Mouse (Mus musculus): ENCODE measurements around the gene Ccdc163. TPM values are rescaled to one million over a fixed set of nuclear protein-coding genes. Genes with fewer than 3 reads are reported as not detected.

The Ccdc163 gene
- polyA plus RNA-seq, 1 experiment from 2014 or later = 23.8 TPM

GRCm38 (mm10) chr4:116689309-116689876 lies 18.9 kb upstream of the Ccdc163 start:
- 97% methylated on average over 4 of the region's 4 CpGs for WGBS
- no peak overlapping the region for H3K4me2 ChIP-seq (ENCODE audit: low read depth)
- no peak overlapping the region for H3K27ac ChIP-seq (ENCODE audit: low read depth, low read length)
- DNase-seq (ENCODE audit: low spot score) (no peak), ATAC-seq (ENCODE audit: insufficient read depth, low FRiP score, low TSS enrichment) (no peak)
- H3K9me3 ChIP-seq (ENCODE audit: control insufficient read depth, low read length) = no peaks in the 10 kb centered on the region
- no peaks in the 10 kb centered on the region for H3K27me3 ChIP-seq (ENCODE audit: control insufficient read depth, insufficient read depth, low read length)
- H3K36me3 ChIP-seq (ENCODE audit: control insufficient read depth, insufficient read depth, low read length) = peaks cover 4% of the 10 kb centered on the region
- H3K4me3 ChIP-seq (ENCODE audit: low read depth, low read length) = no peak overlapping the region
- peaks cover 8% of the 10 kb centered on the region for H3K4me1 ChIP-seq (ENCODE audit: control insufficient read depth, insufficient read depth, low read length)
- no peak overlapping the region for H3K9ac ChIP-seq (ENCODE audit: low read length)

DNA sequence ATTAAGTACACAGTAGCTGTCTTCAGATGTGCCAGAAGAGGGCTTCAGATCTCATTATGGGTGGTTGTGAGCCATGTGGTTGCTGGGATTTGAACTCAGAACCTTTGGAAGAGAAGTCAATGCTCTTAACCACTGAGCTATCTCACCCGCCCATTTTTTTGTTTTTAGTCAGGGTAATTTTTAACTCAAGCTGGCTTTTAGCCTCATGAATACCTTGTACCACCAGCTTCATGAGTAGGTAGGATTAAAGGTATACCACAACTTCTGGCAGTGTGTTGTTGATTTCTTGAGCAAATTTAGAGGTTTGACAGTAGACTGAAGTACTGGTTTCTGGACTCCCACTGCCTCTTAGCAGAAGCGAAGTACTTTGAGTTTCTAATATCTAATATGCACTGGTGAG lies 16.2 kb upstream of the Ccdc163 start:
- Histone ChIP-seq H3K9me3 (ENCODE audit: control insufficient read depth, low read length) (no peaks in the 10 kb centered on the region), H3K4me3 (ENCODE audit: low read depth, low read length) (no peak overlapping the region), H3K4me1 (ENCODE audit: control insufficient read depth, insufficient read depth, low read length) (no peaks in the 10 kb centered on the region; the same call in 1 of the 2 replicates), H3K4me2 (ENCODE audit: low read depth) (no peak overlapping the region), H3K27me3 (ENCODE audit: control insufficient read depth, insufficient read depth, low read length) (no peaks in the 10 kb centered on the region), H3K9ac (ENCODE audit: low read length) (no peak overlapping the region), H3K36me3 (ENCODE audit: control insufficient read depth, insufficient read depth, low read length) (peaks cover 6% of the 10 kb centered on the region), H3K27ac (ENCODE audit: low read depth, low read length) (no peak overlapping the region)
- DNase-seq (ENCODE audit: low spot score) = no peak
- WGBS = 89% methylated on average over 2 of the region's 2 CpGs
- ATAC-seq (ENCODE audit: insufficient read depth, low FRiP score, low TSS enrichment) = no peak

DNA sequence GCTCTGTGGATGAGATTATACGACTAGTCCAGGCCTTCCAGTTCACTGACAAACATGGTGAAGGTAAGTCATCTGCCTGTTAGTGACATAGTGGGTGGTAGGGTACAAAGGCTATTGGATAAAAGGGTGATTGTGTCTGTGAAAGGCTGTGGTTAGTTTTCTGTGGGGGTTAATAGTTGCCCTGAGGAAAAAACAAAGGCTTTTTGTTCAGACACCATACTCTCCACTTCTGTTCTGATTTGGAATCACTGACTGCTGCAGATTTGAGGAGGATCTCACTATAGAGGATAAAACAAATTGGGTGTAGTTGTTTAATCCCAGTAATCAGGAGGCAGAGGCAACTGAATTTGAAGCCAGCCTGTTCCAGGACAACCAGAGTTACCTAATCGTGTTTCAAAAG lies 14.5 kb upstream of the Ccdc163 start:
- Histone ChIP-seq H3K4me1 (ENCODE audit: control insufficient read depth, insufficient read depth, low read length) (no peaks in the 10 kb centered on the region), H3K36me3 (ENCODE audit: control insufficient read depth, insufficient read depth, low read length) (peaks cover 6% of the 10 kb centered on the region), H3K9me3 (ENCODE audit: control insufficient read depth, low read length) (no peaks in the 10 kb centered on the region), H3K4me3 (ENCODE audit: low read depth, low read length) (no peak overlapping the region), H3K4me2 (ENCODE audit: low read depth) (no peak overlapping the region), H3K27ac (ENCODE audit: low read depth, low read length) (no peak overlapping the region), H3K27me3 (ENCODE audit: control insufficient read depth, insufficient read depth, low read length) (no peaks in the 10 kb centered on the region), H3K9ac (ENCODE audit: low read length) (no peak overlapping the region)
- ATAC-seq (ENCODE audit: insufficient read depth, low FRiP score, low TSS enrichment) = no peak
- no peak for DNase-seq (ENCODE audit: low spot score)
- 82% methylated on average over 2 of the region's 2 CpGs for WGBS

DNA sequence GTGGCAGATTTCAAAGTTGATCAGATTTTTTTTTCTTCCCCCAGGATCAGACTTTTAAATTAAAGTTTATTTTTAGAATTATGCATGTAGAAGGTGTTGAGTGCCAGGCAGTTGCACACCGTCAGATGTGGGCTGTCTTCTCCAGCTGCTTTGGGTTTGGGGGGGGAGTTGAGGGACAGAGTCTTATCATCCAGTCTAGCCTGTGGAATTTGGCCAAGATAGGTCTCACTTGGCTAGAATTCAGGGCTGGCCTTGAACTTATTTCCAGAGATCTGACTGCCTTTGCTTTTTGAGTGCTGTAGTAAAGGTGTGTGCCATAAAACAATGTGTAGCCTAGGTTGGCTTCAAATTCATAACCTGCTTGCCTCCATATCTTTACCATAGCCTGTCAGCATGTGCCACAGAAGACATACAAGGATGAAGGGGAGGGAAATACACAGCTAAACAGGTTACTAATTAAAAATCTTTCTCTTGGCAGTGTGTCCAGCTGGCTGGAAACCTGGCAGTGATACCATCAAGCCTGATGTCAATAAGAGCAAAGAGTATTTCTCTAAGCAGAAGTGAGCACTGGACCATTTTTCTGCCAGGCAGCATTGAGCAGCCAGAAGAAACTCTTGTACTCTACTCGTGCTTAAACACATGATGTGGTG lies 9.5 kb upstream of the Ccdc163 start:
- no peaks in the 10 kb centered on the region for H3K4me1 ChIP-seq (ENCODE audit: control insufficient read depth, insufficient read depth, low read length)
- H3K4me2 ChIP-seq (ENCODE audit: low read depth) = no peak overlapping the region
- H3K36me3 ChIP-seq (ENCODE audit: control insufficient read depth, insufficient read depth, low read length) = peaks cover 5% of the 10 kb centered on the region
- ATAC-seq (ENCODE audit: insufficient read depth, low FRiP score, low TSS enrichment) (no peak), DNase-seq (ENCODE audit: low spot score) (no peak)
- H3K27me3 ChIP-seq (ENCODE audit: control insufficient read depth, insufficient read depth, low read length) = no peaks in the 10 kb centered on the region
- H3K9ac ChIP-seq (ENCODE audit: low read length) = no peak overlapping the region
- H3K9me3 ChIP-seq (ENCODE audit: control insufficient read depth, low read length) = no peaks in the 10 kb centered on the region
- no peak overlapping the region for H3K4me3 ChIP-seq (ENCODE audit: low read depth, low read length)
- WGBS = 94% methylated on average over 2 of the region's 2 CpGs
- no peak overlapping the region for H3K27ac ChIP-seq (ENCODE audit: low read depth, low read length)

DNA sequence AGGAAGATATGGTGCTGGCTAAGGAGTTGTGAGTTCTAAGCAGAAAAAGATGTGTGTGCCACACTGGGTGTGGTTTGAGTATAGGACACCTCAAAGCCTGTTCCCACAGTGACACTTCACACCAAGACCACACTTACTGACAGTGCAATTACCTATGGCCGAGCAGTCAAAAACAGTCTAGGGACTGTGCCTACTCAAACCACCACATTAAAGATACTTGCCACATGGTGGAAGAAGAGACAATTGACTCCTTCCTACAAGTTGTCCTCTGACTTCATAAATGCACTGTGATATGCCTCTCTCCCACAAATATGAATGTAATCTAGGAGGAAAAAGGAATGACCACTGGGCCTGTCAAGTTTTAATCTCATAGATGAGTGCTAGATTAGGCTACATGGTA lies 7.3 kb upstream of the Ccdc163 start:
- DNase-seq (ENCODE audit: low spot score) = no peak
- H3K36me3 ChIP-seq (ENCODE audit: control insufficient read depth, insufficient read depth, low read length) = peaks cover 2% of the 10 kb centered on the region; the same call in 1 of the 2 replicates
- ATAC-seq (ENCODE audit: insufficient read depth, low FRiP score, low TSS enrichment) = no peak

DNA sequence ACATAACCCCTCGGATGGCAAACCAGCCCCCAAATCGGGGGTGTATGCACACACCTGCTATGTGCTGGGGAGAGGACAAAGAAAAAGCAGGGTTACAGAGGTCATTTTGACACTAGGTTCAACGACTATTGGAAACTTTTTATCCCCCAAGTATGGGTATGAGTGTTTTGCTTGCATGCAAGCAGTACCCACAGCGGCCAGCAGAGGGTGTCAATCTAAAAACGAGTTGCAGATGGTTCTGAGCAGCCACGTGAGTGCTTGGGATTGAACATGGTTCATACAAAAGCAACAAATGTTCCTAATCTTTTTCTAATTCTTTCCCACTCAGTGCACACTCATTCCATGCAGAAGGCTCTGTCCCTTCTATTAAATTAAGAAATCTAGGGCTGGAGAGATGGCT lies 4.5 kb upstream of the Ccdc163 start:
- Histone ChIP-seq H3K4me2 (ENCODE audit: low read depth) (no peak overlapping the region), H3K4me3 (ENCODE audit: low read depth, low read length) (no peak overlapping the region), H3K9ac (ENCODE audit: low read length) (no peak overlapping the region), H3K9me3 (ENCODE audit: control insufficient read depth, low read length) (no peaks in the 10 kb centered on the region), H3K27me3 (ENCODE audit: control insufficient read depth, insufficient read depth, low read length) (no peaks in the 10 kb centered on the region), H3K36me3 (ENCODE audit: control insufficient read depth, insufficient read depth, low read length) (peaks cover 2% of the 10 kb centered on the region; the same call in 1 of the 2 replicates), H3K4me1 (ENCODE audit: control insufficient read depth, insufficient read depth, low read length) (peaks cover 3% of the 10 kb centered on the region), H3K27ac (ENCODE audit: low read depth, low read length) (no peak overlapping the region)
- DNase-seq (ENCODE audit: low spot score) = peak; percentile 71
- no peak for ATAC-seq (ENCODE audit: insufficient read depth, low FRiP score, low TSS enrichment)
- WGBS = 41% methylated on average over 6 of the region's 6 CpGs

More for the DNA sequence above, 7.3 kb upstream of the Ccdc163 start:
- Histone ChIP-seq H3K4me2 (ENCODE audit: low read depth) (no peak overlapping the region), H3K4me3 (ENCODE audit: low read depth, low read length) (no peak overlapping the region), H3K27ac (ENCODE audit: low read depth, low read length) (no peak overlapping the region), H3K4me1 (ENCODE audit: control insufficient read depth, insufficient read depth, low read length) (no peaks in the 10 kb centered on the region), H3K9me3 (ENCODE audit: control insufficient read depth, low read length) (no peaks in the 10 kb centered on the region), H3K9ac (ENCODE audit: low read length) (no peak overlapping the region), H3K27me3 (ENCODE audit: control insufficient read depth, insufficient read depth, low read length) (no peaks in the 10 kb centered on the region)
- WGBS = 79% methylated on average over 1 of the region's 1 CpGs

DNA sequence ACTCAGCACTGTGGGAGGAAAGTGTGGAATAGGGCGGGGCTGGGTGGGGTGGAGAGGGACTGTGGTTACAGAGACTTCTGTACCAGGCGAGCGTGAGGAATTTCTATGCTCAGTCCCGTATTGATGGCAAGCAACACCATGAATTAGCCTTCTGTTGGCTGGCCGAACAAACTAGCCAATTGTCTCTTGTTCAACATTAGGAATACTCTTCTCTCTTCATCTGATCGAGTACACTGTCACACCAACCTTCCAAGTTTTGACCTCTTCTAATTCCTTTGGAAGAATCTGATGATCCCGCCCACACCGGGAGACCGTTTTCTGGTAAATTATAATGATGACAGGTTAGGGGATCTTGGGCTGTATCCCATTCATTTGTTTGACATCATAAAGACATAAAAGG lies 643 bp upstream of the Ccdc163 start:
- no peak overlapping the region for H3K27ac ChIP-seq (ENCODE audit: low read depth, low read length)
- DNase-seq (ENCODE audit: low spot score) (no peak), ATAC-seq (ENCODE audit: insufficient read depth, low FRiP score, low TSS enrichment) (0 out of 2 replicates have a peak, but pooled peaks have one; percentile 2)
- H3K4me3 ChIP-seq (ENCODE audit: low read depth, low read length) = peak overlapping the region; percentile 39
- peaks cover 3% of the 10 kb centered on the region for H3K4me1 ChIP-seq (ENCODE audit: control insufficient read depth, insufficient read depth, low read length)
- no peaks in the 10 kb centered on the region for H3K9me3 ChIP-seq (ENCODE audit: control insufficient read depth, low read length)
- H3K36me3 ChIP-seq (ENCODE audit: control insufficient read depth, insufficient read depth, low read length) = peaks cover 2% of the 10 kb centered on the region; the same call in 1 of the 2 replicates
- 31% methylated on average over 9 of the region's 9 CpGs for WGBS
- H3K4me2 ChIP-seq (ENCODE audit: low read depth) = peak overlapping the region; percentile 52
- no peaks in the 10 kb centered on the region for H3K27me3 ChIP-seq (ENCODE audit: control insufficient read depth, insufficient read depth, low read length)
- H3K9ac ChIP-seq (ENCODE audit: low read length) = peak overlapping the region; percentile 56

GRCm38 (mm10) chr4:116708791-116709390 lies 582 bp downstream of the Ccdc163 start:
- H3K9ac ChIP-seq (ENCODE audit: low read length) = peak overlapping the region; percentile 62
- ATAC-seq (ENCODE audit: insufficient read depth, low FRiP score, low TSS enrichment) (no peak; the same call in 1 of the 2 replicates), DNase-seq (ENCODE audit: low spot score) (peak; percentile 15)
- 9% methylated on average over 9 of the region's 9 CpGs for WGBS
- H3K4me2 ChIP-seq (ENCODE audit: low read depth) = peak overlapping the region; percentile 72
- H3K4me1 ChIP-seq (ENCODE audit: control insufficient read depth, insufficient read depth, low read length) = peaks cover 3% of the 10 kb centered on the region
- no peaks in the 10 kb centered on the region for H3K9me3 ChIP-seq (ENCODE audit: control insufficient read depth, low read length)
- no peak overlapping the region for H3K27ac ChIP-seq (ENCODE audit: low read depth, low read length)
- H3K36me3 ChIP-seq (ENCODE audit: control insufficient read depth, insufficient read depth, low read length) = no peaks in the 10 kb centered on the region
- no peaks in the 10 kb centered on the region for H3K27me3 ChIP-seq (ENCODE audit: control insufficient read depth, insufficient read depth, low read length)
- H3K4me3 ChIP-seq (ENCODE audit: low read depth, low read length) = peak overlapping the region; percentile 39

- H3K36me3 ChIP-seq (ENCODE audit: control insufficient read depth, insufficient read depth, low read length) = no peaks in the 10 kb centered on the region
Measured at GRCm38 (mm10) chr4:116710154-116710553, 1.8 kb downstream of the Ccdc163 start.

More at GRCm38 (mm10) chr4:116710154-116710553, 1.8 kb downstream of the Ccdc163 start:
- no peak overlapping the region for H3K4me3 ChIP-seq (ENCODE audit: low read depth, low read length)
- no peak overlapping the region for H3K9ac ChIP-seq (ENCODE audit: low read length)
- 91% methylated on average over 2 of the region's 2 CpGs for WGBS
- no peaks in the 10 kb centered on the region for H3K27me3 ChIP-seq (ENCODE audit: control insufficient read depth, insufficient read depth, low read length)
- no peak overlapping the region for H3K27ac ChIP-seq (ENCODE audit: low read depth, low read length)
- H3K4me2 ChIP-seq (ENCODE audit: low read depth) = no peak overlapping the region
- H3K9me3 ChIP-seq (ENCODE audit: control insufficient read depth, low read length) = no peaks in the 10 kb centered on the region
- peaks cover 3% of the 10 kb centered on the region for H3K4me1 ChIP-seq (ENCODE audit: control insufficient read depth, insufficient read depth, low read length)
- DNase-seq (ENCODE audit: low spot score) (no peak), ATAC-seq (ENCODE audit: insufficient read depth, low FRiP score, low TSS enrichment) (no peak)
